In genomic region chr2:131450491-131450890, GRCm38 (mm10) we compare ENCODE assay signal across 21 mouse cellular contexts. TPM values are rescaled to one million over a fixed set of nuclear protein-coding genes. Genes with fewer than 3 reads are reported as not detected.
DNase-seq lines count a peak whose midpoint lies in the region; ATAC-seq lines count a peak whose summit lies in the region.
"Had no signal": no experiment of that assay in that cellular context is flagged by ENCODE, and none has a peak within 500 bp of the region (broad histone marks: within the 10 kb centered on the region; RNA-seq: fewer than 3 reads in every experiment).

No protein-coding gene starts in this region.

- DNase-seq in frontal cortex, postnatal 10 days (ENCODE audit: low spot score in 2 of 2), result no peak
- peak; percentile 18 for DNase-seq in intestine, embryonic 14.5 days (ENCODE audit: low spot score)
- peak; percentile 39 for DNase-seq in 3T3-L1 (ENCODE audit: low read depth, low spot score)
- DNase-seq in brain, adult 2 months (ENCODE audit: low read depth, low spot score), result peak; percentile 67
- DNase-seq: adrenal gland, postnatal 10 days; adrenal gland, postnatal 25 days; cerebellum, adult 11-12 months; cerebellum, adult 2 months; cerebellum, adult 9-10 months; cerebellum, postnatal 10 days; cerebellum, postnatal 25 days; forebrain, postnatal 0 days had no signal

- H3K9ac ChIP-seq in intestine, embryonic 14.5 days (ENCODE audit: low read length), result no peak overlapping the region
- no peak overlapping the region for H3K9ac ChIP-seq in intestine, embryonic 15.5 days
- H3K9ac ChIP-seq in hindbrain, embryonic 13.5 days, result no peak overlapping the region
- H3K9ac ChIP-seq: embryonic facial prominence, embryonic 12.5 days; forebrain, embryonic 13.5 days; forebrain, embryonic 15.5 days; forebrain, postnatal 0 days had no signal

- H3K4me1 ChIP-seq in intestine, embryonic 14.5 days (replicated peaks; ENCODE audit: control insufficient read depth, insufficient read depth, low read length), result no peaks in the 10 kb centered on the region
- H3K4me1 ChIP-seq in intestine, embryonic 15.5 days (replicated peaks), result no peaks in the 10 kb centered on the region
- H3K4me1 ChIP-seq in hindbrain, embryonic 13.5 days (replicated peaks), result no peaks in the 10 kb centered on the region
- H3K4me1 ChIP-seq: embryonic facial prominence, embryonic 10.5 days; embryonic facial prominence, embryonic 12.5 days; forebrain, embryonic 13.5 days; forebrain, embryonic 15.5 days had no signal

- H3K27me3 ChIP-seq in intestine, embryonic 14.5 days (replicated peaks; ENCODE audit: control insufficient read depth, insufficient read depth, low read length), result no peaks in the 10 kb centered on the region
- H3K27me3 ChIP-seq in intestine, embryonic 15.5 days (replicated peaks), result no peaks in the 10 kb centered on the region
- no peaks in the 10 kb centered on the region for H3K27me3 ChIP-seq in hindbrain, embryonic 13.5 days
- H3K27me3 ChIP-seq: embryonic facial prominence, embryonic 12.5 days; forebrain, embryonic 13.5 days; forebrain, embryonic 15.5 days; Patski had no signal

- ATAC-seq in frontal cortex, adult (ENCODE audit: low TSS enrichment), result peak; percentile 84; the same call in 1 of the 2 replicates
- no peak for ATAC-seq in intestine, embryonic 14.5 days (replicated peaks; ENCODE audit: low FRiP score, low TSS enrichment, low read depth)
- ATAC-seq in intestine, embryonic 15.5 days, result no peak
- no peak for ATAC-seq in hindbrain, embryonic 13.5 days (ENCODE audit: low FRiP score)
- ATAC-seq: activated CD4-positive, CD25-positive, alpha-beta regulatory T cell, adult 4 months; forebrain, embryonic 13.5 days; forebrain, embryonic 15.5 days; forebrain, postnatal 0 days; Patski had no signal

- H3K4me2 ChIP-seq in intestine, embryonic 14.5 days (ENCODE audit: low read length), result no peak overlapping the region
- H3K4me2 ChIP-seq in intestine, embryonic 15.5 days (replicated peaks), result no peak overlapping the region
- H3K4me2 ChIP-seq in hindbrain, embryonic 13.5 days, result no peak overlapping the region
- H3K4me2 ChIP-seq: embryonic facial prominence, embryonic 12.5 days; forebrain, embryonic 13.5 days; forebrain, embryonic 15.5 days had no signal

- H3K36me3 ChIP-seq in intestine, embryonic 14.5 days (ENCODE audit: control insufficient read depth, insufficient read depth, low read length), result no peaks in the 10 kb centered on the region
- no peaks in the 10 kb centered on the region for H3K36me3 ChIP-seq in intestine, embryonic 15.5 days
- no peaks in the 10 kb centered on the region for H3K36me3 ChIP-seq in hindbrain, embryonic 13.5 days
- H3K36me3 ChIP-seq: embryonic facial prominence, embryonic 10.5 days; embryonic facial prominence, embryonic 12.5 days; forebrain, embryonic 15.5 days had no signal

- no peak overlapping the region for H3K4me3 ChIP-seq in intestine, embryonic 14.5 days (ENCODE audit: low read depth, low read length)
- H3K4me3 ChIP-seq in intestine, embryonic 15.5 days (replicated peaks), result no peak overlapping the region
- no peak overlapping the region for H3K4me3 ChIP-seq in hindbrain, embryonic 13.5 days
- H3K4me3 ChIP-seq: embryonic facial prominence, embryonic 10.5 days; embryonic facial prominence, embryonic 12.5 days; forebrain, embryonic 13.5 days; forebrain, embryonic 15.5 days had no signal

- 81% methylated on average over 5 of the region's 5 CpGs for WGBS in intestine, embryonic 14.5 days
- 82% methylated on average over 5 of the region's 5 CpGs for WGBS in intestine, embryonic 15.5 days
- 89% methylated on average over 5 of the region's 5 CpGs for WGBS in hindbrain, embryonic 13.5 days

- H3K9me3 ChIP-seq in intestine, embryonic 14.5 days (ENCODE audit: control insufficient read depth, low read length), result no peaks in the 10 kb centered on the region
- H3K9me3 ChIP-seq in intestine, embryonic 15.5 days, result no peaks in the 10 kb centered on the region
- H3K9me3 ChIP-seq in hindbrain, embryonic 13.5 days, result no peaks in the 10 kb centered on the region
- H3K9me3 ChIP-seq: embryonic facial prominence, embryonic 10.5 days; embryonic facial prominence, embryonic 12.5 days; forebrain, embryonic 13.5 days; forebrain, embryonic 15.5 days had no signal

- no peak overlapping the region for H3K27ac ChIP-seq in intestine, embryonic 14.5 days (ENCODE audit: low read depth)
- H3K27ac ChIP-seq in intestine, embryonic 15.5 days, result no peak overlapping the region
- H3K27ac ChIP-seq in hindbrain, embryonic 13.5 days, result no peak overlapping the region
- H3K27ac ChIP-seq: embryonic facial prominence, embryonic 10.5 days; embryonic facial prominence, embryonic 12.5 days; forebrain, embryonic 13.5 days; forebrain, embryonic 15.5 days had no signal

RNA-seq across cellular contexts. Expression of gene Smox, which starts 40.8 kb away (rescaled TPM):
- polyA plus RNA-seq in intestine, embryonic 14.5 days (2014; fragmentation: Nextera tagmentation; extraction: Ambion mirVana), result 21.2 and 24.6 TPM in 2 replicates
- 23.3 and 24.0 TPM in 2 replicates for polyA plus RNA-seq in intestine, embryonic 15.5 days (2015; fragmentation: Nextera tagmentation; extraction: Ambion mirVana)
- 47.9 and 50.1 TPM in 2 replicates for polyA plus RNA-seq in hindbrain, embryonic 13.5 days (2015; fragmentation: Nextera tagmentation; extraction: Ambion mirVana)

Comparison
In these comparisons a context has a peak if more than half of its experiments do, and no peak if none do; other contexts are left out.
1. DNase-seq: peak in intestine, embryonic 14.5 days (single experiment), 3T3-L1 (single experiment) and brain, adult 2 months (single experiment); none in frontal cortex, postnatal 10 days (0 of 2).